Mouse (Mus musculus): ENCODE data around the gene Patz1. TPM values are rescaled to one million over a fixed set of nuclear protein-coding genes. Genes with fewer than 3 reads are reported as not detected.
A peak's percentile ranks its signal among the peaks of the same experiment; 100 is the strongest.

The Patz1 gene
- total RNA-seq, 1 experiment from 2014 or later = 51.0 TPM

- no peak for DNase-seq
These were observed 42.5 kb downstream of the Patz1 start for GRCm38 (mm10) chr11:3330991-3331750.

- peak; percentile 94 for DNase-seq
These were observed 43.3 kb downstream of the Patz1 start for GRCm38 (mm10) chr11:3331756-3332642.

GRCm38 (mm10) chr11:3333111-3333695 is 44.5 kb downstream of the Patz1 start:
- no peak for DNase-seq

GRCm38 (mm10) chr11:3334141-3334710 is 45.6 kb downstream of the Patz1 start:
- DNase-seq = no peak

GRCm38 (mm10) chr11:3334711-3335316 is 46.1 kb downstream of the Patz1 start:
- no peak for DNase-seq

GRCm38 (mm10) chr11:3335651-3336216 is 47.1 kb downstream of the Patz1 start:
- peak; percentile 48 for DNase-seq

- no peak for DNase-seq
These were observed 47.9 kb downstream of the Patz1 start for GRCm38 (mm10) chr11:3336602-3337001.

- peak; percentile 32 for DNase-seq
These were observed 48.7 kb downstream of the Patz1 start for GRCm38 (mm10) chr11:3337173-3337955.

GRCm38 (mm10) chr11:3337961-3338360 is 49.3 kb downstream of the Patz1 start:
- DNase-seq = no peak

GRCm38 (mm10) chr11:3341476-3341875 is 52.8 kb downstream of the Patz1 start:
- DNase-seq = no peak

GRCm38 (mm10) chr11:3344916-3345315 is 56.2 kb downstream of the Patz1 start:
- no peak for DNase-seq

- DNase-seq = no peak
These were observed 57.7 kb downstream of the Patz1 start for GRCm38 (mm10) chr11:3346351-3346750.

GRCm38 (mm10) chr11:3347091-3347834 is 58.6 kb downstream of the Patz1 start:
- DNase-seq = peak; percentile 86

GRCm38 (mm10) chr11:3347835-3348195 is 59.1 kb downstream of the Patz1 start:
- no peak for DNase-seq

- no peak for DNase-seq
These were observed 60.1 kb downstream of the Patz1 start for GRCm38 (mm10) chr11:3348576-3349342.

- no peak for DNase-seq
These were observed 60.6 kb downstream of the Patz1 start for GRCm38 (mm10) chr11:3349343-3349695.

- DNase-seq = no peak
These were observed 63.5 kb downstream of the Patz1 start for GRCm38 (mm10) chr11:3352131-3352530.

GRCm38 (mm10) chr11:3352990-3353585 is 64.4 kb downstream of the Patz1 start:
- no peak for DNase-seq

Data from adrenal gland, postnatal 25 days (tissue).